Mouse (Mus musculus): ENCODE data around the gene Alk. TPM values are rescaled to one million over a fixed set of nuclear protein-coding genes. Genes with fewer than 3 reads are reported as not detected.

The Alk gene
- total and polyA plus RNA-seq, 3 experiments = not detected

DNA sequence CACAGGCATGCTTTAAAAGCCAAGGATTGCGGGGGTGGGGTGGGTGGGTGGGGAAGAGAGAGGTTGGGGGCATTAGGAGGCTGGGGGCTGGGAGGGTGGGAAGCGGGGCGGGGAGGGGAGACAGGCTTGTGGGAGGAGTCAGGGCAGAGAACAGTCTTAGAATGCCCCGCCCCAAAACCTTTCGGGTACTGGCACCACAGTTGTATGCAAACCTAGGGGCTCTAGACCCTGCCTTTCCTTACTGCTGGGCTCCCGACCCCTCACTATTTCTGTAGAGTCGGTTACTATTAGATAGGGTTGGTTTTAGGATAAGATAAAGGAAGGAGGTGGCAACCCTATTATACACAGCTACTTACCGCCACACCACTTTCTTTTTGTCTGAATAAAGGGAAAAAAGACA, 617.4 kb downstream of the Alk start:
- Histone ChIP-seq H3K27me3 (ENCODE audit: control insufficient read depth in 1 of 2, insufficient read depth in 2 of 2, low read length in 2 of 2) (no peaks in the 10 kb centered on the region), H3K4me3 (ENCODE audit: control insufficient read depth in 1 of 2, insufficient read depth in 1 of 2, low read depth in 2 of 2, low read length in 2 of 2) (no peak overlapping the region), H3K9ac (ENCODE audit: control insufficient read depth, low read depth, low read length, poor library complexity, severe bottlenecking) (no peak overlapping the region), H3K36me3 (ENCODE audit: control insufficient read depth in 1 of 2, insufficient read depth in 2 of 2, low read length in 2 of 2) (no peaks in the 10 kb centered on the region), H3K27ac (ENCODE audit: control insufficient read depth, low read depth, low read length) (no peak overlapping the region), H3K4me1 (ENCODE audit: control insufficient read depth in 1 of 2, insufficient read depth in 2 of 2, low read length in 2 of 2) (no peaks in the 10 kb centered on the region), H3K79me2 (ENCODE audit: control insufficient read depth, insufficient read depth, low read length, poor library complexity) (no peaks in the 10 kb centered on the region), H3K9me3 (replicated peaks; ENCODE audit: insufficient read depth, low read length) (no peaks in the 10 kb centered on the region)
- no peak for DNase-seq (ENCODE audit: low read depth, low spot score)
- TF ChIP-seq TAL1 (IDR thresholded peaks at IDR 0.05; ENCODE audit: low read length) (no peak), GABPA (IDR thresholded peaks at IDR 0.05; ENCODE audit: low read depth, low read length) (no peak), UBTF (IDR thresholded peaks at IDR 0.05; ENCODE audit: borderline replicate concordance, insufficient read depth, low read depth, low read length) (no peak)

DNA sequence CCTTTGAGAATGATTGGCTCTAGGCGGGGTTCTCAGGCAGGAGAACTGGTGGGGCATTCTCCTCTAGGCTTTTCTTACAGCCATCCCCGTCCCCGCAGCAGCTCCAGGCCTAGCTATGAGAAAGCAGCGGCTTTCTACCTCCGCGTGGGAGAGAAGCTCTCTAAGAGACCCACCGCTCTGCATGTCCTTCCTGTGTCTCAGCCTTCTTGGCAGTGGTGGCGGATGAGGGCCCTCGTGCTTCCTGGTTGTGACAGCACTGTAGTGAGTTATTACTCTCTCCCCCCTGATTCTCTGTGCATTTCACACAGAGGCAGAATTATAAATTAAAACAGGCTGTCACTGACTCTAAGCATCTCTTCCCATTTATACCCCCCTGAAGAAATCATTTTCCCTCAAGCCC, 618.0 kb downstream of the Alk start:
- no peak overlapping the region for H3K4me3 ChIP-seq (ENCODE audit: control insufficient read depth in 1 of 2, insufficient read depth in 1 of 2, low read depth in 2 of 2, low read length in 2 of 2)
- TF ChIP-seq MXI1 (IDR thresholded peaks at IDR 0.05; ENCODE audit: low read depth, low read length) = no peak
- no peak for TF ChIP-seq USF2 (IDR thresholded peaks at IDR 0.05; ENCODE audit: borderline replicate concordance in 1 of 2, insufficient read depth in 1 of 2, low read depth in 1 of 2, low read length in 2 of 2)
- TF ChIP-seq CHD1 (IDR thresholded peaks at IDR 0.05; ENCODE audit: low read depth, low read length) = no peak
- TF ChIP-seq SIN3A (IDR thresholded peaks at IDR 0.05; ENCODE audit: low read length) = no peak
- TF ChIP-seq TAL1 (IDR thresholded peaks at IDR 0.05; ENCODE audit: low read length) = no peak
- no peak for TF ChIP-seq TCF12 (IDR thresholded peaks at IDR 0.05; ENCODE audit: low read depth, low read length)
- no peak for TF ChIP-seq MYC (IDR thresholded peaks at IDR 0.05; ENCODE audit: low read depth, low read length)
- TF ChIP-seq RAD21 (IDR thresholded peaks at IDR 0.05; ENCODE audit: low read depth, low read length) = no peak
- no peak for TF ChIP-seq MAZ (IDR thresholded peaks at IDR 0.05; ENCODE audit: low read depth, low read length)
- no peak for TF ChIP-seq ZKSCAN1 (IDR thresholded peaks at IDR 0.05; ENCODE audit: low read depth, low read length)
- TF ChIP-seq E2F4 (IDR thresholded peaks at IDR 0.05; ENCODE audit: borderline replicate concordance, low read depth, low read length) = no peak
- TF ChIP-seq USF1 (IDR thresholded peaks at IDR 0.05; ENCODE audit: low read depth, low read length) = no peak
- no peak for TF ChIP-seq MAX (IDR thresholded peaks at IDR 0.05; ENCODE audit: low read length)
- no peak for TF ChIP-seq ETS1 (IDR thresholded peaks at IDR 0.05; ENCODE audit: low read depth, low read length)
- no peak overlapping the region for H3K9ac ChIP-seq (ENCODE audit: control insufficient read depth, low read depth, low read length, poor library complexity, severe bottlenecking)

More for the DNA sequence above, 618.0 kb downstream of the Alk start:
- no peaks in the 10 kb centered on the region for H3K4me1 ChIP-seq (ENCODE audit: control insufficient read depth in 1 of 2, insufficient read depth in 2 of 2, low read length in 2 of 2)
- H3K79me2 ChIP-seq (ENCODE audit: control insufficient read depth, insufficient read depth, low read length, poor library complexity) = no peaks in the 10 kb centered on the region
- H3K9me3 ChIP-seq (replicated peaks; ENCODE audit: insufficient read depth, low read length) = no peaks in the 10 kb centered on the region
- DNase-seq (ENCODE audit: low read depth, low spot score) = no peak
- H3K36me3 ChIP-seq (ENCODE audit: control insufficient read depth in 1 of 2, insufficient read depth in 2 of 2, low read length in 2 of 2) = no peaks in the 10 kb centered on the region
- no peak overlapping the region for H3K27ac ChIP-seq (ENCODE audit: control insufficient read depth, low read depth, low read length)
- H3K27me3 ChIP-seq (ENCODE audit: control insufficient read depth in 1 of 2, insufficient read depth in 2 of 2, low read length in 2 of 2) = no peaks in the 10 kb centered on the region

Measured in MEL (cell line).